ENCODE assay signal across 23 mouse cellular contexts in genomic region chr17:53343842-53344241, GRCm38 (mm10).
DNase-seq lines count a peak whose midpoint lies in the region; ATAC-seq and TF ChIP-seq lines count a peak whose summit lies in the region.
"Had no signal": no experiment of that assay in that cellular context is flagged by ENCODE, and none has a peak within 500 bp of the region (broad histone marks: within the 10 kb centered on the region; RNA-seq: fewer than 3 reads in every experiment).

No protein-coding gene starts in this region.

- H3K27me3 ChIP-seq in hindbrain, postnatal 0 days (ENCODE audit: insufficient read depth, low read length) = no peaks in the 10 kb centered on the region
- H3K27me3 ChIP-seq in hindbrain, embryonic 11.5 days (ENCODE audit: control insufficient read depth, insufficient read depth, low read length) = no peaks in the 10 kb centered on the region
- H3K27me3 ChIP-seq in CH12.LX (replicated peaks) = no peaks in the 10 kb centered on the region
- H3K27me3 ChIP-seq in Patski = no peaks in the 10 kb centered on the region
- H3K27me3 ChIP-seq: embryonic facial prominence, embryonic 12.5 days; forebrain, embryonic 15.5 days; heart, embryonic 12.5 days; midbrain, embryonic 13.5 days had no signal

- no peaks in the 10 kb centered on the region for H3K9me3 ChIP-seq in hindbrain, postnatal 0 days (ENCODE audit: low read length)
- H3K9me3 ChIP-seq in hindbrain, embryonic 11.5 days (ENCODE audit: control insufficient read depth, low read length) = no peaks in the 10 kb centered on the region; the same call in 1 of the 2 replicates
- no peaks in the 10 kb centered on the region for H3K9me3 ChIP-seq in CH12.LX (replicated peaks; ENCODE audit: low read length)
- H3K9me3 ChIP-seq: embryonic facial prominence, embryonic 12.5 days; forebrain, embryonic 15.5 days; G1E; heart, embryonic 12.5 days; hindbrain, embryonic 10.5 days; midbrain, embryonic 13.5 days had no signal

- intact Hi-C loops in gastrocnemius, postnatal 14 days (cut with DNase I; ENCODE audit: low total_unique reads) = no loop called here

- no peaks in the 10 kb centered on the region for H3K79me2 ChIP-seq in CH12.LX (replicated peaks; ENCODE audit: control insufficient read depth, extremely low read depth, insufficient read depth, poor library complexity, severe bottlenecking)

- TF ChIP-seq RAD21 in CH12.LX (IDR thresholded peaks at IDR 0.05; ENCODE audit: low read depth, low read length) = peak; percentile 19

- in situ Hi-C loops in CH12.LX (cut with MboI; ENCODE audit: low pct_ligation_motif_present, low pct_unique_long_range_greater_than_20kb, low sequenced_read_pairs) = no loop called here
- in situ Hi-C loops in Patski (cut with MboI; ENCODE audit: low pct_unique_long_range_greater_than_20kb) = no loop called here

- H3K27ac ChIP-seq in hindbrain, postnatal 0 days = no peak overlapping the region
- no peak overlapping the region for H3K27ac ChIP-seq in hindbrain, embryonic 11.5 days (ENCODE audit: low read depth, low read length)
- no peak overlapping the region for H3K27ac ChIP-seq in CH12.LX (ENCODE audit: insufficient read depth, low read depth)
- H3K27ac ChIP-seq: embryonic facial prominence, embryonic 12.5 days; forebrain, embryonic 15.5 days; hindbrain, embryonic 10.5 days; liver, embryonic 14.5 days; midbrain, embryonic 13.5 days had no signal

- POLR2A ChIA-PET in Patski (lab: Charles Lee) = no interaction called here

- H3K36me3 ChIP-seq in hindbrain, postnatal 0 days (ENCODE audit: insufficient read depth, low read length) = no peaks in the 10 kb centered on the region
- H3K36me3 ChIP-seq in hindbrain, embryonic 11.5 days (ENCODE audit: control insufficient read depth, insufficient read depth, low read length) = no peaks in the 10 kb centered on the region
- H3K36me3 ChIP-seq in CH12.LX (replicated peaks in 1 of 2; ENCODE audit: control insufficient read depth in 1 of 2, insufficient read depth in 1 of 2, low read length in 1 of 2) = no peaks in the 10 kb centered on the region
- H3K36me3 ChIP-seq: embryonic facial prominence, embryonic 12.5 days; forebrain, embryonic 15.5 days; G1E; heart, embryonic 12.5 days; hindbrain, embryonic 10.5 days; midbrain, embryonic 13.5 days had no signal

- H3K4me3 ChIP-seq in hindbrain, postnatal 0 days (ENCODE audit: low read length) = no peak overlapping the region
- no peak overlapping the region for H3K4me3 ChIP-seq in hindbrain, embryonic 11.5 days (ENCODE audit: low read depth, low read length)
- H3K4me3 ChIP-seq in CH12.LX (replicated peaks in 1 of 3; ENCODE audit: low read depth in 2 of 3, low read length in 2 of 3, poor library complexity in 1 of 3) = no peak overlapping the region
- H3K4me3 ChIP-seq: embryonic facial prominence, embryonic 12.5 days; erythroblast, embryonic 14.5 days; forebrain, embryonic 15.5 days; heart, embryonic 12.5 days; hindbrain, embryonic 10.5 days; midbrain, embryonic 13.5 days had no signal

- H3K4me1 ChIP-seq in hindbrain, postnatal 0 days (ENCODE audit: insufficient read depth, low read length) = no peaks in the 10 kb centered on the region
- H3K4me1 ChIP-seq in hindbrain, embryonic 11.5 days (replicated peaks; ENCODE audit: control insufficient read depth, insufficient read depth, low read length) = no peaks in the 10 kb centered on the region
- no peaks in the 10 kb centered on the region for H3K4me1 ChIP-seq in CH12.LX (ENCODE audit: control insufficient read depth in 1 of 2, insufficient read depth in 2 of 2)
- H3K4me1 ChIP-seq: embryonic facial prominence, embryonic 12.5 days; forebrain, embryonic 15.5 days; heart, embryonic 12.5 days; hindbrain, embryonic 10.5 days; midbrain, embryonic 13.5 days had no signal

- no peak for DNase-seq in hindbrain, postnatal 0 days (ENCODE audit: low spot score)
- no peak for DNase-seq in hindbrain, embryonic 11.5 days (ENCODE audit: low spot score)
- no peak for DNase-seq in CH12.LX (ENCODE audit: extremely low read depth)
- DNase-seq in Patski (ENCODE audit: low read depth, low spot score) = no peak
- peak; percentile 3 for DNase-seq in naive thymus-derived CD4-positive, alpha-beta T cell, adult 2 months (ENCODE audit: low read depth)
- DNase-seq in adrenal gland, postnatal 4 days (ENCODE audit: low spot score in 2 of 2) = no peak
- no peak for DNase-seq in gastrocnemius, postnatal 14 days
- DNase-seq: adrenal gland, postnatal 25 days; cerebellum, adult 11-12 months; heart, adult 18-20 months; heart, postnatal 10 days; kidney, postnatal 25 days; lung, embryonic 14.5 days; right cerebral cortex, adult 18-20 months had no signal

- WGBS in hindbrain, postnatal 0 days = 68% methylated on average over 1 of the region's 1 CpGs
- WGBS in hindbrain, embryonic 11.5 days = 69% methylated on average over 1 of the region's 1 CpGs

- TF ChIP-seq EP300 in CH12.LX (IDR thresholded peaks at IDR 0.05; ENCODE audit: low read length) = no peak

- CTCF ChIA-PET in Patski (lab: Charles Lee) = no interaction called here

- TF ChIP-seq POLR2A in CH12.LX (IDR thresholded peaks at IDR 0.05; ENCODE audit: low read depth, low read length) = no peak

- 0 out of 2 replicates have a peak, but pooled peaks have one; percentile 5 for TF ChIP-seq CTCF in hindbrain, postnatal 0 days (IDR thresholded peaks at IDR 0.05; ENCODE audit: low read depth)
- TF ChIP-seq CTCF in CH12.LX (conservative IDR thresholded peaks at IDR 0.05 in 1 of 2, IDR thresholded peaks at IDR 0.05 in 1 of 2; ENCODE audit: low read depth in 2 of 2, low read length in 2 of 2) = peak in 1 of 2 experiments; percentile 50; a peak in 2 of 4 replicates
- TF ChIP-seq CTCF in Patski (IDR thresholded peaks at IDR 0.05) = peak; percentile 17

- dilution Hi-C loops in CH12.LX (cut with MboI; ENCODE audit: extremely low pct_ligation_motif_present, extremely low pct_unique_long_range_greater_than_20kb, low sequenced_read_pairs) = no loop called here

- no peak overlapping the region for H3K9ac ChIP-seq in hindbrain, postnatal 0 days (replicated peaks; ENCODE audit: low read length)
- H3K9ac ChIP-seq in hindbrain, embryonic 11.5 days (ENCODE audit: low read depth, low read length) = no peak overlapping the region
- H3K9ac ChIP-seq in CH12.LX (ENCODE audit: insufficient read depth, low read depth) = no peak overlapping the region
- H3K9ac ChIP-seq: embryonic facial prominence, embryonic 12.5 days; forebrain, embryonic 15.5 days; heart, embryonic 12.5 days; liver, embryonic 14.5 days; lung, embryonic 14.5 days; midbrain, embryonic 13.5 days had no signal

- H3K4me2 ChIP-seq in hindbrain, postnatal 0 days (ENCODE audit: low read depth, low read length) = no peak overlapping the region
- no peak overlapping the region for H3K4me2 ChIP-seq in hindbrain, embryonic 11.5 days (replicated peaks; ENCODE audit: low read depth, low read length)
- H3K4me2 ChIP-seq in CH12.LX (ENCODE audit: insufficient read depth, low read depth, poor library complexity, severe bottlenecking) = no peak overlapping the region
- H3K4me2 ChIP-seq: embryonic facial prominence, embryonic 12.5 days; forebrain, embryonic 15.5 days; heart, embryonic 12.5 days; lung, embryonic 14.5 days; midbrain, embryonic 13.5 days had no signal

- ATAC-seq in hindbrain, postnatal 0 days = no peak
- ATAC-seq in hindbrain, embryonic 11.5 days (ENCODE audit: low FRiP score) = no peak
- no peak for ATAC-seq in Patski
- ATAC-seq: forebrain, embryonic 15.5 days; intestine, postnatal 0 days; midbrain, embryonic 13.5 days had no signal

TF ChIP-seq in CH12.LX, 34 proteins besides CTCF, POLR2A, EP300 and RAD21:
- no peak for TF ChIP-seq MAX (IDR thresholded peaks at IDR 0.05; ENCODE audit: low read length)
- TF ChIP-seq SMC3 (IDR thresholded peaks at IDR 0.05; ENCODE audit: low read depth, low read length) = peak; percentile 19; the same call in 1 of the 2 replicates
